Mouse (Mus musculus): Measurements from ENCODE around the gene Ak6.

The Ak6 gene

GRCm38 (mm10) chr13:100669291-100670022, 18.7 kb downstream of the Ak6 start, which contains the start of gene Ccdc125:
Gene Ccdc125 (plus strand): TSS chr13:100669717.
- DNase-seq (ENCODE audit: low spot score), result peak; percentile 2

- no peak for DNase-seq (ENCODE audit: low spot score)
Observed at GRCm38 (mm10) chr13:100670181-100670741, 19.5 kb downstream of the Ak6 start.

GRCm38 (mm10) chr13:100675936-100676635, 25.3 kb downstream of the Ak6 start:
- no peak for DNase-seq (ENCODE audit: low spot score)

GRCm38 (mm10) chr13:100681615-100682014, 30.8 kb downstream of the Ak6 start:
- DNase-seq (ENCODE audit: low spot score), result no peak

- DNase-seq (ENCODE audit: low spot score), result no peak
Observed at GRCm38 (mm10) chr13:100682837-100683236, 32.1 kb downstream of the Ak6 start.

GRCm38 (mm10) chr13:100684355-100684754, 33.6 kb downstream of the Ak6 start:
- DNase-seq (ENCODE audit: low spot score), result peak; percentile 7

GRCm38 (mm10) chr13:100687513-100687912, 36.7 kb downstream of the Ak6 start:
- DNase-seq (ENCODE audit: low spot score), result no peak

- no peak for DNase-seq (ENCODE audit: low spot score)
Observed at GRCm38 (mm10) chr13:100697541-100697940, 46.8 kb downstream of the Ak6 start.

GRCm38 (mm10) chr13:100698866-100699265, 48.1 kb downstream of the Ak6 start:
- DNase-seq (ENCODE audit: low spot score), result no peak

GRCm38 (mm10) chr13:100703468-100703867, 52.7 kb downstream of the Ak6 start:
- no peak for DNase-seq (ENCODE audit: low spot score)

GRCm38 (mm10) chr13:100706206-100706605, 55.4 kb downstream of the Ak6 start:
- DNase-seq (ENCODE audit: low spot score), result no peak

- DNase-seq (ENCODE audit: low spot score), result no peak
Observed at GRCm38 (mm10) chr13:100715467-100715866, 64.7 kb downstream of the Ak6 start.

Measured in spleen, adult 12 weeks (tissue).